9 mouse cellular contexts compared by ENCODE assay signal in the genomic region with DNA sequence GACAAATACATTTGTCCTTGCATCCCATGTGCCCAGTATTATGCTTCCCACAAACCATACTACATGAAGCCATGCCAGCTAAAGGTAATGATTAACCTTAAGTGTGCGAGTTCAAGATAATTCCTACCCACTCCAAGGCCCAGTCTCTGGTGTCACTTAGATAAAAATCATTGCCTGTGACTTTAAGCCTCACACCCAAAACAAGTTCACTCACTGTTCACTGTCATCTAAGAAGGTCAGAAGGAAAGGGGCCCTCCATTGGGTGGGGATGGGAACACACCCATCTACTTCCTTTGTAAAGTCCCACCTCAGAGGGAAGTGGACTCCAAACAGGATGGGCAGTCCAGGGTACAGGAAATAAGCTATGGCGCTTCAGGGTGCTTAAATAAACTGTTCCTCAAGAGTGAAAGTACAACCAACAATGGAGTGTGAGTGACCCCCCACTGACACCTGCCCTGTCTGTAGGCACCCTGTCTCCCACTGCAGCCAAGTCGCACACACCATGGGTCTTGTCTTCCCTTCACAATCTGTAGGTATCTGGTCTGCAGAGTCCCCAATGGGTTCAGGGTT.
DNase-seq lines count a peak whose midpoint lies in the region; ATAC-seq and TF ChIP-seq lines count a peak whose summit lies in the region.
"Had no signal": no experiment of that assay in that cellular context is flagged by ENCODE, and none has a peak within 500 bp of the region (broad histone marks: within the 10 kb centered on the region; RNA-seq: fewer than 3 reads in every experiment).

No protein-coding gene starts in this region.

- peak overlapping the region; percentile 64 for H3K27ac ChIP-seq in heart, adult 2 months
- H3K27ac ChIP-seq in embryonic facial prominence, embryonic 12.5 days: peak overlapping the region; percentile 58; the same call in 1 of the 2 replicates
- H3K27ac ChIP-seq in lung, postnatal 0 days (ENCODE audit: low read length): peak overlapping the region; percentile 64

- TF ChIP-seq POLR2A in heart, adult 2 months (IDR thresholded peaks at IDR 0.05; ENCODE audit: insufficient read depth, low read depth, low read length): no peak

- peak; percentile 44 to 51 for DNase-seq in heart, adult 2 months
- DNase-seq in heart, postnatal 14 days: no peak
- peak; percentile 56 for DNase-seq in kidney, adult 11 months
- DNase-seq in lung, postnatal 0 days (ENCODE audit: low spot score): peak; percentile 85
- no peak for DNase-seq in embryo, embryonic 11 days
- no peak for DNase-seq in frontal cortex, postnatal 14 days (ENCODE audit: low spot score in 2 of 2)
- DNase-seq in spleen, adult 12 weeks (ENCODE audit: low spot score): no peak

- peaks cover 7% of the 10 kb centered on the region for H3K36me3 ChIP-seq in heart, adult 2 months (ENCODE audit: control insufficient read depth, insufficient read depth, low read length)
- H3K36me3 ChIP-seq in embryonic facial prominence, embryonic 12.5 days: no peaks in the 10 kb centered on the region
- no peaks in the 10 kb centered on the region for H3K36me3 ChIP-seq in lung, postnatal 0 days (ENCODE audit: insufficient read depth, low read length)
- H3K36me3 ChIP-seq: G1E had no signal

- WGBS in heart, adult 2 months: 43% methylated on average over 3 of the region's 3 CpGs
- WGBS in embryonic facial prominence, embryonic 12.5 days: 50% methylated on average over 3 of the region's 3 CpGs
- WGBS in lung, postnatal 0 days: 24% methylated on average over 3 of the region's 3 CpGs

- peak; percentile 53; the same call in 1 of the 2 replicates for TF ChIP-seq EP300 in heart, adult 2 months (IDR thresholded peaks at IDR 0.05; ENCODE audit: insufficient read depth, low read depth, low read length)
- peak; percentile 98 for TF ChIP-seq EP300 in lung, postnatal 0 days (IDR thresholded peaks at IDR 0.05)

- no peak overlapping the region for H3K9ac ChIP-seq in heart, adult 2 months (ENCODE audit: low read depth, low read length)
- H3K9ac ChIP-seq in embryonic facial prominence, embryonic 12.5 days: no peak overlapping the region
- no peak overlapping the region for H3K9ac ChIP-seq in lung, postnatal 0 days (replicated peaks; ENCODE audit: low read depth)

- H3K4me3 ChIP-seq in heart, adult 2 months: no peak overlapping the region
- H3K4me3 ChIP-seq in embryonic facial prominence, embryonic 12.5 days: no peak overlapping the region
- no peak overlapping the region for H3K4me3 ChIP-seq in lung, postnatal 0 days (ENCODE audit: low read depth, low read length)

- H3K4me2 ChIP-seq in embryonic facial prominence, embryonic 12.5 days (replicated peaks): no peak overlapping the region
- H3K4me2 ChIP-seq in lung, postnatal 0 days (replicated peaks; ENCODE audit: low read depth, low read length): 0 out of 2 replicates have a peak overlapping the region, but pooled peaks have one; percentile 5

- TF ChIP-seq CTCF in heart, adult 2 months (IDR thresholded peaks at IDR 0.05): no peak
- TF ChIP-seq CTCF in lung, postnatal 0 days (IDR thresholded peaks at IDR 0.05): no peak

- intact Hi-C loops in heart, adult 2 months (cut with DNase I): loop anchor here (5.0 kb wide), 1 partner anchor 61 kb away; no protein-coding TSS in a partner anchor
- intact Hi-C loops in heart, postnatal 14 days (cut with DNase I): no loop called here

- H3K4me1 ChIP-seq in heart, adult 2 months (ENCODE audit: control insufficient read depth, insufficient read depth, low read length): peaks cover 13% of the 10 kb centered on the region
- peaks cover 23% of the 10 kb centered on the region for H3K4me1 ChIP-seq in embryonic facial prominence, embryonic 12.5 days
- peaks cover 22% of the 10 kb centered on the region; the same call in 1 of the 2 replicates for H3K4me1 ChIP-seq in lung, postnatal 0 days (ENCODE audit: insufficient read depth, low read depth, low read length)

- ATAC-seq in embryonic facial prominence, embryonic 12.5 days (ENCODE audit: insufficient number of reproducible peaks, insufficient read depth, low FRiP score, low TSS enrichment): no peak
- ATAC-seq in lung, postnatal 0 days: peak; percentile 96

- no peaks in the 10 kb centered on the region for H3K27me3 ChIP-seq in heart, adult 2 months (ENCODE audit: control insufficient read depth, insufficient read depth, low read length)
- no peaks in the 10 kb centered on the region for H3K27me3 ChIP-seq in embryonic facial prominence, embryonic 12.5 days
- no peaks in the 10 kb centered on the region for H3K27me3 ChIP-seq in lung, postnatal 0 days (replicated peaks; ENCODE audit: insufficient read depth, low read length)

- no peaks in the 10 kb centered on the region for H3K79me2 ChIP-seq in heart, adult 2 months (replicated peaks; ENCODE audit: control insufficient read depth, insufficient read depth, low read length)

- H3K9me3 ChIP-seq in embryonic facial prominence, embryonic 12.5 days: 0 out of 2 replicates have a peak, but pooled peaks cover 5% of the 10 kb centered on the region
- H3K9me3 ChIP-seq in lung, postnatal 0 days (ENCODE audit: low read length): peaks cover 3% of the 10 kb centered on the region; the same call in 1 of the 2 replicates
- H3K9me3 ChIP-seq: G1E had no signal

Comparison
In these comparisons a context has a peak if more than half of its experiments do, and no peak if none do; other contexts are left out.
1. DNase-seq: peak in heart, adult 2 months (2 of 2), kidney, adult 11 months (single experiment) and lung, postnatal 0 days (single experiment); none in heart, postnatal 14 days (0 of 2), embryo, embryonic 11 days (single experiment), frontal cortex, postnatal 14 days (0 of 2) and spleen, adult 12 weeks (single experiment).
2. Peak in every context shown above with its lines, with median percentiles within 50 percentile points of each other: H3K27ac ChIP-seq.